Mouse (Mus musculus) neural tube, embryonic 14.5 days (tissue): Measurements from ENCODE around the gene Rragc. TPM values are rescaled to one million over a fixed set of nuclear protein-coding genes. Genes with fewer than 3 reads are reported as not detected.

Experiments
- ATAC-seq: fragments of 200-750 bp; cut with Nextera tagmentation; 2 replicates; pipeline ENCODE4 v1.8.0; 2017; ENCODE audit warnings: low read depth, mild to moderate bottlenecking, moderate TSS enrichment, moderate library complexity
- H3K27ac ChIP-seq: fragments of 300-500 bp; sonication (generic); 2 replicates; pipeline ENCODE4 v1.5.1; 2014; ENCODE audit warnings: low read depth, mild to moderate bottlenecking, control low read depth, low read length, moderate library complexity, mixed read lengths
- H3K27me3 ChIP-seq: fragments of 300-500 bp; sonication (generic); 2 replicates; pipeline ENCODE4 v1.6.1; 2014; ENCODE audit warnings: low read length; ENCODE audit not compliant: control insufficient read depth, insufficient read depth
- H3K36me3 ChIP-seq: fragments of 300-500 bp; sonication (generic); 2 replicates; pipeline ENCODE4 v1.6.1; 2014; ENCODE audit warnings: low read length, mixed read lengths; ENCODE audit not compliant: control insufficient read depth, insufficient read depth
- H3K4me1 ChIP-seq: fragments of 300-500 bp; sonication (generic); 2 replicates; pipeline ENCODE4 v1.6.1; 2014; ENCODE audit warnings: low read length; ENCODE audit not compliant: control insufficient read depth, insufficient read depth
- H3K4me2 ChIP-seq: fragments of 300-500 bp; sonication (generic); 2 replicates; pipeline ENCODE4 v1.6.1; 2014; ENCODE audit warnings: mild to moderate bottlenecking, low read depth, low read length, control low read depth
- H3K4me3 ChIP-seq: fragments of 300-500 bp; sonication (generic); 2 replicates; pipeline ENCODE4 v1.5.1; 2014; ENCODE audit warnings: low read depth, low read length, control low read depth, mixed read lengths
- H3K9ac ChIP-seq: fragments of 300-500 bp; sonication (generic); replicated peaks from 2 replicates; pipeline ENCODE4 v1.6.1; 2014; ENCODE audit warnings: low read depth, mild to moderate bottlenecking, control low read depth, low read length, mixed read lengths
- H3K9me3 ChIP-seq: fragments of 300-500 bp; sonication (generic); 2 replicates; pipeline ENCODE4 v1.6.1; 2016; ENCODE audit warnings: low read length; ENCODE audit not compliant: control insufficient read depth
- WGBS: fragments of 180-500 bp; shearing (Covaris S2); extraction: QIAGEN DNeasy Blood & Tissue Kit; methylation state at CpG from one replicate; pipeline ENCODE4 v1.1.7; 2014; 5-methylcytosine and 5-hydroxymethylcytosine counted together
- polyA plus RNA-seq: library from polyadenylated mRNA; unstranded; fragments of >200 nt; fragmentation: Nextera tagmentation; extraction: Ambion mirVana; gene quantifications from 2 replicates; pipeline ENCODE4 v1.2.1, GENCODE M21; 2014

The Rragc gene
- polyA plus RNA-seq, 1 experiment from 2014 or later, result 47.3 TPM

DNA sequence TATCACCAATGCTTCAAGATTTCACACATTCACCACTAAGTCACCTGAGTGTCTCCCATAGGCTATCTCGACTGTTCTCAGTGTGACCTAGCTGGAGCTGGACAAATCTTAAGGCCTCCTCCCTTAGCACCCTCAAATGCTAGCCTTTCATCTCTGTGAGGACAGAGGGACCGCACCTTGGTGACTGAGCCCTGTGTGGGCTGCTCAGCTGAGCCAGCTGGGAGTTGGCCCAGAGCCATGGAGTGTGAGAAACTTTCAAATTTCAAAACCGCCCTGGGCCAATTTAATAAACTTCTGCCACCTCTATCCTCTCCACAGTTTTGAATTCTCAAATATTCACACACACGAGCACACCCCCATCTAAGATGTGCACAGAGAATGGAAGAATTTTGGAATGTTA lies 43.7 kb downstream of the Rragc start:
- Histone ChIP-seq H3K27ac (no peak overlapping the region), H3K4me1 (no peaks in the 10 kb centered on the region), H3K4me3 (no peak overlapping the region), H3K9me3 (no peaks in the 10 kb centered on the region), H3K27me3 (0 out of 2 replicates have a peak, but pooled peaks cover 5% of the 10 kb centered on the region), H3K36me3 (no peaks in the 10 kb centered on the region; the same call in 1 of the 2 replicates), H3K4me2 (no peak overlapping the region), H3K9ac (no peak overlapping the region)
- 72% methylated on average over 4 of the region's 4 CpGs for WGBS
- no peak for ATAC-seq

DNA sequence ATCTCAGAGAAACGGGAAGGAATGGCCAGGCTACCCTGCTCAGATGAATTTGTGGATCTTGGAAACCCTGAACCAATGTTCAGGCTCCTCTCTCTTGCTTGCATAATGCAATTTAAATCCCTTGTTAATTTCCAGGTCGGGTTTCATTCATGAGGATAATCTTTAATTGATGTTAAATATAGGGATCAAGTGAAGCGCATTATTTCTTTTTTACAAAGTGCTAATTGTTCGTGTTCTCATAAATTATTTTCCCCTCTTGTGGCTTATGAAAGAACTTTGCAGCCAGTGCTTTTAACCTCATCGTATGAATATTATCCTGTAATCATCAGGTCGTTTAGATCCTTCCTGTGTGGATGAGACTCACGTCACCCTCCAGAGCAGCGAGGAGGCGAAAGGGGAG lies 45.5 kb downstream of the Rragc start:
- Histone ChIP-seq H3K27ac (no peak overlapping the region), H3K9ac (no peak overlapping the region), H3K36me3 (no peaks in the 10 kb centered on the region), H3K4me1 (no peaks in the 10 kb centered on the region), H3K9me3 (no peaks in the 10 kb centered on the region), H3K27me3 (no peaks in the 10 kb centered on the region), H3K4me3 (no peak overlapping the region), H3K4me2 (no peak overlapping the region)
- 65% methylated on average over 9 of the region's 9 CpGs for WGBS
- ATAC-seq, result no peak

DNA sequence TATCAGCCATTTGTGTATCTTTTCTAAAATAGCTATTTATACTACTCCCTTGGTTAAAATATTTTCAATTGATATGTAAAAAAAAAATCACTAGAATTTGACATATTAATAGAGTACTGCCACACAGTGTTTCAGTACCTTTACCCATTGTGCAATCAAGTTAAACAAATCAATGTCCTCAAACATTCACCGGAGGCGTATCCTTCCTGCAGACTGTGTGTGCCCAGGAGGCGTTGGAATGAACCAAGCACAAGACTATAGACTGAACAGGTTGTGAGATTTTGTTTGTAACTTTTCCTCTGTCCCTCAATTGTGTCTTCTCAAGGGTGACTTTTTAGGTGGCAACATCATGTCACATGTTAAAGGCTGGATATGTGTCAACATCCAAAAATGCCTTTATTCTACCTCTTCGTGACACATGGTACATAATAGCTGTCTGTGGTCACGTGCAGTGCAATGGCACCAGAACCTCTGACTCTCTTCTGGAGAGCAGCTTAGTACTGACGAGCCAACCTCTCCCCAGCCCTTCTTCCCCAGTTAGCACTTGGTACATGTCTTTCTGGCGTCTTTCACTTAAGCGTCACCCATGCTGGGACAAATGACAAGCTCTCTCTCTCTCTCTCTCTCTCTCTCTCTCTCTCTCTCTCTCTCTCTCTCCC lies 51.5 kb downstream of the Rragc start:
- no peak overlapping the region for H3K9ac ChIP-seq
- no peak overlapping the region for H3K4me2 ChIP-seq
- H3K36me3 ChIP-seq, result no peaks in the 10 kb centered on the region
- H3K27me3 ChIP-seq, result peaks cover 5% of the 10 kb centered on the region; the same call in 1 of the 2 replicates
- 86% methylated on average over 8 of the region's 8 CpGs for WGBS
- peaks cover 9% of the 10 kb centered on the region; the same call in 1 of the 2 replicates for H3K4me1 ChIP-seq
- no peaks in the 10 kb centered on the region for H3K9me3 ChIP-seq
- no peak overlapping the region for H3K4me3 ChIP-seq
- no peak for ATAC-seq
- H3K27ac ChIP-seq, result no peak overlapping the region

DNA sequence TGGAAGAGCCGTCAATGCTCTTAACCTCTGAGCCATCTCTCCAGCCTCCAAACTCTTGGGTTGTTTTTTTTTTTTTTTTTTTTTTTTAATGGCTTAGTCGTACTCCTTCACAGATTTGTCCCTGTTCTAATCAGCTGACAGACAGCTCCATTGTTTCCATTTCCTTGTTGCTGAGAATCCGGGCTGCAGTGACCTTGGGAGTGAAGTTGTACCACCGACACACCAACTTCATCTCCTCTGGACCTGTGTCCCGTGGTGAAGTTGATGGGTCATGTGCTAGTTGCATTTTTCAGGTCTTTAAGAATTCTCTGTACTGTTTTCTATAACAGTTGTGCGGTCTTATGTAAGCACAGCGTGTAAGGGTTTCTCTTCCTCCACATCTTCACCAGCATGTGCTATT lies 52.2 kb downstream of the Rragc start:
- H3K27ac ChIP-seq, result no peak overlapping the region
- 80% methylated on average over 7 of the region's 7 CpGs for WGBS
- no peak overlapping the region for H3K4me2 ChIP-seq
- H3K9ac ChIP-seq, result no peak overlapping the region
- peaks cover 5% of the 10 kb centered on the region; the same call in 1 of the 2 replicates for H3K27me3 ChIP-seq
- H3K9me3 ChIP-seq, result no peaks in the 10 kb centered on the region
- H3K4me3 ChIP-seq, result no peak overlapping the region
- H3K4me1 ChIP-seq, result peaks cover 9% of the 10 kb centered on the region; the same call in 1 of the 2 replicates
- no peak for ATAC-seq
- no peaks in the 10 kb centered on the region for H3K36me3 ChIP-seq

DNA sequence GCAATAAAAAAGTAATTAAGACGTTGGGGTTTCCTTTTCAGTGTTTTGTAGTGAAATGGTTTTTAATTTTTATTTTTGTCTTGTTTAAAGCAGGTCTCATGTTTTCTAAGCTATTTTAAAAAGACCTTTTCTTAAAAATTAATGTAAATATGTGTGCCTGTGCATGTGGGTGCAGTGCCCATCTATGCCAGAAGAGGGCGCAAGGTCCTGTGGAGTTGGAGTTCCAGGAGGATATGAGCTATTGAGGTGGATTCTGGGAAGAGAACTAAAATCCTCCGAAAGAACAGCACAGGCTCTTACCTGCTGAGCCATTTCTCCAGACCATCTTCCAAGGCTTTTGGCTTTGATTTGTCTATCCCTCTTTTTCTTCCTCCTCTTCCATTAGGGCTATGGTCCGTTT lies 53.8 kb downstream of the Rragc start:
- no peak for ATAC-seq
- Histone ChIP-seq H3K27me3 (peaks cover 5% of the 10 kb centered on the region; the same call in 1 of the 2 replicates), H3K4me2 (no peak overlapping the region), H3K36me3 (no peaks in the 10 kb centered on the region), H3K4me3 (no peak overlapping the region), H3K9me3 (no peaks in the 10 kb centered on the region), H3K4me1 (peaks cover 9% of the 10 kb centered on the region; the same call in 1 of the 2 replicates), H3K27ac (no peak overlapping the region), H3K9ac (no peak overlapping the region)
- 80% methylated on average over 4 of the region's 4 CpGs for WGBS

DNA sequence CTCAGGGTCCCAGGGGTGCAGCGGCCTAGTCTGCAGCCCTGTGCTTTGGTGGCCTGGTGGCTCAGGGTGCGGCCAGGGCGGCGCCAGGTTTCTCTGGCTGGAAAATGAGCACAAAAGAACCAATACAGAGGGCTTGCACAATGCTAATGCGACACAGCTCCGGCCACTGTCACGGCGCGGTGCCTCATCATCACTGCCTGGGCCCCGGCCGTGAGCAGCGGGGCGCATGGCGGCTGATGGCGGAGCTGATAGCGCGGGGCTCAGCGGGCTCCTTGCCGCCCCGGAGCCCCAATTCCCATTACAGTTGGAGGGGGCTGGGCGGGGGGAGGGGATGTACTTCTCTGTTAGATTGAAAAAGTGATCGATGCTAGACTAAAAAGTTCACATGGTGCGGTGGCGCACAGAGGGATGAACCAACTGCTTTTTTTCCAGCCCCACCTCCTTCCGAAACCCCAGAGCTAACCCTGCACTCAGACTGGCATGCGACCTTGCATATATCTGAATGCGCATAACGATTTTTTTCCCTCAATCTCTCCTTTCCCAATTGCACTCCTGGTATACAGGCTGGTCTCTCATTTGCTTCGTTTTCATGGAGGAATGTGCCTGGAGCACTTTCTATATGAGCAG lies 55.3 kb downstream of the Rragc start:
- Histone ChIP-seq H3K9me3 (no peaks in the 10 kb centered on the region), H3K4me3 (peak overlapping the region; percentile 17; the same call in 1 of the 2 replicates), H3K9ac (peak overlapping the region; percentile 37; the same call in 1 of the 2 replicates), H3K4me1 (peaks cover 9% of the 10 kb centered on the region; the same call in 1 of the 2 replicates), H3K27ac (no peak overlapping the region), H3K4me2 (peak overlapping the region; percentile 54), H3K36me3 (no peaks in the 10 kb centered on the region), H3K27me3 (peaks cover 5% of the 10 kb centered on the region; the same call in 1 of the 2 replicates)
- ATAC-seq, result peak; percentile 68
- 9% methylated on average over 29 of the region's 29 CpGs for WGBS

DNA sequence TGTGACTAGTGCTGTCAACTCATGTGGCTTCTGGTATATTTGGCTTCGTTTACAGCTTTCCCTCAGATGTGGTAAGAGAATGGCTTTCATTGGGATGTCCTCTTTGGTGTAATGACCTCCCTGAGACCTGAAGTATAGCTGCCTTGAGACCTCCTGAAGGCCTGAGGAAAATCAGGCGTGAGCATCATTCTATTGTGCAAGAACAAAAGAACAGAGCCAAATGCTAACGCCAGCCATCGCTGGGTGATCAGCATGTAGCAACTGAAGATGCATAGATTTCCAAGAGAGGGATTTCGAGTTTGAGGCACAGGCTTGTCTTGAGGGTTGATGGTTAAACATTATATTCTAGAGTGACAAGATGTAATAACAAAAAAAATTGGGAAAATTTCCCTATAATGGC lies 64.9 kb downstream of the Rragc start:
- Histone ChIP-seq H3K9ac (no peak overlapping the region), H3K27ac (no peak overlapping the region), H3K27me3 (no peaks in the 10 kb centered on the region), H3K4me2 (no peak overlapping the region), H3K9me3 (no peaks in the 10 kb centered on the region), H3K4me1 (no peaks in the 10 kb centered on the region), H3K36me3 (no peaks in the 10 kb centered on the region), H3K4me3 (no peak overlapping the region)
- whole genome bisulfite sequencing, result 25% methylated on average over 5 of the region's 5 CpGs
- no peak for ATAC-seq

Other genes starting within 250 kb of the Rragc start
- gene Macf1, start 233.1 kb upstream of the Rragc start, polyA plus RNA-seq, result 111 and 144 TPM in 2 replicates
- gene Ndufs5, start 199.2 kb upstream of the Rragc start, polyA plus RNA-seq, result 485 and 586 TPM in 2 replicates
- 81.8 and 94.2 TPM in 2 replicates for gene Akirin1, start 167.1 kb upstream of the Rragc start, polyA plus RNA-seq
- 0.72 and 1.2 TPM in 2 replicates for gene Rhbdl2, start 129.6 kb upstream of the Rragc start, polyA plus RNA-seq
- gene 4933427I04Rik, start 57.8 kb upstream of the Rragc start, polyA plus RNA-seq, result 0.21 and 0.35 TPM in 2 replicates
- 32.9 and 35.5 TPM in 2 replicates for gene Mycbp, start 12.6 kb upstream of the Rragc start, polyA plus RNA-seq
- not detected in 2 replicates for gene 4930535I16Rik, start 576 bp downstream of the Rragc start, polyA plus RNA-seq